Mouse (Mus musculus) yolk sac, embryonic 10.5 days (tissue): ENCODE measurements at regions not wholly inside any gene's neighbourhood (a gene's known extent, or its start where the extent isn't known, plus 50 kb on each side); places are given as distances from the start of the nearest gene placed in this dataset.

ENCODE experiments used
- DNase-seq: peaks from one replicate; pipeline ENCODE4 v3.0.0-alpha.2; 2017; ENCODE audit warnings: low spot score

DNA sequence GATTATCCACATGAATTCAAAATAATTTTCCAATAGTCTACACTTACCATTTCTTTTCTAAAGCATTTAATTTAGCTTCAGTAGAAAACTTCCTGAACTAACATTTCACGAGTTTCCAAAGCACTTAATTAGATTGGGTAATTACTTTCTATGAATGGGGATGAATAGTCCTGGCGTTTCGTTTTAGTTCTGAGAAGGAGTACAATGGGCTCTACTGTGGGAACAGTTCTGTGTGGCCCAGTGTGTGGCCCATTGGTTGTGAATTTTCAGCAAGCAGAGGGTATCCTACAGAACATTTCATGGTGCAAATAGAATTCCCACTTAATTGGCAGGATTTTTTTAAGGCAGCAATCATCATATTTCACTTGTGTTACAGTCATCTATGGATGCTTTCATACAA, 95.5 kb downstream of the 1700017N19Rik start:
- no peak for DNase-seq

- no peak for DNase-seq
Observed at GRCm38 (mm10) chr10:100695944-100696343, 105.7 kb downstream of the 1700017N19Rik start.

GRCm38 (mm10) chr10:100699206-100699605, 108.9 kb downstream of the 1700017N19Rik start:
- DNase-seq = no peak

- DNase-seq = no peak
Observed at GRCm38 (mm10) chr10:100700281-100701205, 110.3 kb downstream of the 1700017N19Rik start.

GRCm38 (mm10) chr10:100701938-100702337, 111.7 kb downstream of the 1700017N19Rik start:
- DNase-seq = no peak

DNA sequence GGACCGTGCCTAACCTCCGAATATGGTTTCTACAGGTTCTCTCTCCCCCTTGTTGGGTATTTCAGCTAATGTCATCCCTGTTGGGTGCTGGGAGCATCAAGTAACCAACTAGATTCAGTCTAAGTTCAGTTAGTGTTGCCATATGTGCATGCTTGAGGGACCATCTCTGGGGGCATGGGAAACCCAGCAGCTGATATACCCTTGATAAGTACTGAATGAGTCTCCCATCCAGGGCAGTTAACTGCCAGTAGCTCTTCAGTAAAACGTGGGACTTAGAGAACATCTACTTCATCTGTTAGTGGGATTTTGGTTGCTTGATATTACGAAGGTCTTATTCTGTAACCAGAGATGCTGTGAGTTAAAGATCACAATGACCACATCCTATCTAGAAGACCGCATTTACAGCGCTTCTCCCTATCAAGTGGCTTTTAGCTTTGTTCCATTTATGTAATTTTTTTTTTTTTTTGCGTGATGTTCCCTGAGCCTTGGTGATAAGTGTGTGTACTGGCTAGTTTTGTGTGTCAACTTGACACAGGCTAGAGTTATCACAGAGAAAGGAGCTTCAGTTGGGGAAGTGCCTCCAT, 125.9 kb downstream of the 1700017N19Rik start:
- no peak for DNase-seq

DNA sequence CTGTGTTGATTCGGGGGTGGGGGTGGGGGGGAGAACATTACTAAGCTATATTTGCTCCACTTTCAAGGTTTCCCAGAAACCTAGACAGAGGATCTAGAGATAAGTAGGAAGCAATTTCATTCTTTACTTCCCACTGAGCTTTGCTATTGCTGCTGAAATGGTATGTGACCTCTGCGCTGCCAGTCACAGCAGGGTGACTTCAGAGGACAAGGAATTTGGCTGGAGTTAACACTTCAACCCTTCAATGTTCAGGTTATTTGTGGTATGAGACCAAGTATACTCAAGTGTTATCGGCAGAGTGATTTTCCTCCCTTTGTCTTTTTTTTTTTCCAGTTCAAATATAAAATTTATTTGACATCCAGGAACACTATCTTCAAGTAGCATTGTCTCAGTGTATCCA, 128.3 kb downstream of the 1700017N19Rik start:
- no peak for DNase-seq

- DNase-seq = no peak
Observed at GRCm38 (mm10) chr10:100741269-100741668, 151.0 kb downstream of the 1700017N19Rik start.

- DNase-seq = peak; percentile 13
Observed at GRCm38 (mm10) chr10:100742065-100742464, 151.8 kb downstream of the 1700017N19Rik start.

- no peak for DNase-seq
Observed at GRCm38 (mm10) chr10:100746151-100746550, 155.9 kb downstream of the 1700017N19Rik start.

- no peak for DNase-seq
Observed at GRCm38 (mm10) chr10:100754957-100755356, 164.7 kb downstream of the 1700017N19Rik start.

DNA sequence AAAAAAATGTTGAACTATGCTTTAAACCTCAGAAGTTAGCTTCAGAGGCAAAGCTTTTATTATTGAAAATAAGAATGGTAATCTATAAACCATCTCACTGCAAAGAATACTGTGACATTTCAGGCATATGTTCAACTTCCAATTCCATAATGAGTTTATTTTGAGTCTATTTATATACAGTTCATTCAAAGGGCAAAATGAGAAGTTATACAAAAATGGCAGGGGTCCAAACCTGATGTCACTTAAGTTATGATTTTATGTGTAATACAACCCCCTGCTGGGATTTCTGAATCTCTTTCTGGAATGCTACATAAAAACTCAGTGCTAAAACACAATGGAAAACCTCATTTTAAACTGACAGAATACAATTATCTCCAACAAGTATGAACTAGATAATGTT, 184.0 kb downstream of the 1700017N19Rik start:
- no peak for DNase-seq

GRCm38 (mm10) chr10:100792166-100792565, 201.9 kb downstream of the 1700017N19Rik start:
- DNase-seq = no peak

- no peak for DNase-seq
Observed at GRCm38 (mm10) chr10:100792569-100792968, 202.3 kb downstream of the 1700017N19Rik start.

GRCm38 (mm10) chr10:100795215-100795972, 205.1 kb downstream of the 1700017N19Rik start:
- DNase-seq = no peak

DNA sequence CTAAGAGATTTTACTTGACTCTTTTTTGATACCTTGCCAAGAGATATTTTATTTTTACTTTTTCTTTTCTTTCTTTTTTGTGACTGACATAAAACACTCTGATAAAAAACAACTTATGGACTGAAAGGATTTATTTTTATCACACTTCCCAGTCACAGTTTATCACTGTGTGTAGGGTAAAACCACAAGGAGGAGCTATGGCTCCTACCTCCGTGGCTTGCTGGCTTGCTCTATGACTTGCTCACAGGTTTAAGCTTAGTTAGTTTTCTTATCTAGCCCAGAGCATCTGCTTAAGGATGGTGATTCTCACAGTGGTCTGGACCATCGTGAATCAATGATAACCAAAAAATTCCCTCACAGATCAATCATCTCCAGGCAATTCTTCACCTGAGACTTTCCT, 221.4 kb downstream of the 1700017N19Rik start:
- DNase-seq = no peak

- no peak for DNase-seq
Observed at GRCm38 (mm10) chr10:100834794-100835193, 244.5 kb downstream of the 1700017N19Rik start.

GRCm38 (mm10) chr10:100853213-100853612, 262.9 kb downstream of the 1700017N19Rik start:
- no peak for DNase-seq

DNA sequence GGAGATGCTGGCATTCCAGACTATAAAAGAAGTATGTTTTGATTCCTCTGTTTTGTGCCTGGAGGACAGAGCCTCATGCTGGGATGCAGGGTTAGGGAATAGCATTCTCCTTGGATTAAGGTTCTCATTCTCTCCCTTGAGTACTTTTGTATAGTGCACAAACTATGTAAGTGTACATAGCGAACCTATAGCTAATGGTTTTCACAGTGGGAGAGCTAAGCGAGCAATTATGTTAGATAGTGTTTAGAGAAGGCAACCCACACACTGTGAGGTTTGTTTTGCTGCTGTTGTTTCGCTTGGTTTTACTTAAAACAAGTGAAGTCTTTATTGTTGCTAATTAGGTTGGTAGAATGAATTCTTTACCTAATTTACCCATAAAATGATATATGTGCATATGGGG, 266.2 kb downstream of the 1700017N19Rik start:
- no peak for DNase-seq

GRCm38 (mm10) chr10:100865501-100866181, 275.4 kb downstream of the 1700017N19Rik start:
- DNase-seq = no peak

GRCm38 (mm10) chr10:100868360-100868916, 278.2 kb downstream of the 1700017N19Rik start:
- no peak for DNase-seq

- no peak for DNase-seq
Observed at GRCm38 (mm10) chr10:100882584-100882983, 292.3 kb downstream of the 1700017N19Rik start.
